Mouse (Mus musculus): ENCODE results near the gene Gpbp1.

Gpbp1 gene

GRCm38 (mm10) chr13:111489802-111490723 lies at the start of gene Gpbp1:
TSS of gene Gpbp1 (minus strand) at chr13:111490111.
- peak; percentile 100 for DNase-seq (ENCODE audit: low spot score)

GRCm38 (mm10) chr13:111537718-111538117 lies 47.8 kb upstream of the Gpbp1 start:
- no peak for DNase-seq (ENCODE audit: low spot score)

GRCm38 (mm10) chr13:111536207-111536887 lies 46.4 kb upstream of the Gpbp1 start:
- DNase-seq (ENCODE audit: low spot score): no peak

- no peak for DNase-seq (ENCODE audit: low spot score)
These were observed 44.2 kb upstream of the Gpbp1 start for GRCm38 (mm10) chr13:111534131-111534530.

GRCm38 (mm10) chr13:111532178-111532948 lies 42.5 kb upstream of the Gpbp1 start:
- no peak for DNase-seq (ENCODE audit: low spot score)

- DNase-seq (ENCODE audit: low spot score): no peak
These were observed 41.8 kb upstream of the Gpbp1 start for GRCm38 (mm10) chr13:111531701-111532100.

- DNase-seq (ENCODE audit: low spot score): no peak
These were observed 34.4 kb upstream of the Gpbp1 start for GRCm38 (mm10) chr13:111524277-111524676.

- no peak for DNase-seq (ENCODE audit: low spot score)
These were observed 32.4 kb upstream of the Gpbp1 start for GRCm38 (mm10) chr13:111522336-111522735.

- no peak for DNase-seq (ENCODE audit: low spot score)
These were observed 30.5 kb upstream of the Gpbp1 start for GRCm38 (mm10) chr13:111520456-111520855.

GRCm38 (mm10) chr13:111518332-111518731 lies 28.4 kb upstream of the Gpbp1 start:
- DNase-seq (ENCODE audit: low spot score): no peak

GRCm38 (mm10) chr13:111516385-111517150 lies 26.7 kb upstream of the Gpbp1 start:
- no peak for DNase-seq (ENCODE audit: low spot score)

GRCm38 (mm10) chr13:111509385-111509784 lies 19.5 kb upstream of the Gpbp1 start:
- DNase-seq (ENCODE audit: low spot score): no peak

- no peak for DNase-seq (ENCODE audit: low spot score)
These were observed 18.7 kb upstream of the Gpbp1 start for GRCm38 (mm10) chr13:111508645-111509044.

- DNase-seq (ENCODE audit: low spot score): no peak
These were observed 4.6 kb upstream of the Gpbp1 start for GRCm38 (mm10) chr13:111494330-111495029.

GRCm38 (mm10) chr13:111491046-111491756 lies 1.3 kb upstream of the Gpbp1 start:
- peak; percentile 44 for DNase-seq (ENCODE audit: low spot score)

- no peak for DNase-seq (ENCODE audit: low spot score)
These were observed 459 bp downstream of the Gpbp1 start for GRCm38 (mm10) chr13:111489502-111489801.

GRCm38 (mm10) chr13:111488651-111489501 lies 1.0 kb downstream of the Gpbp1 start:
- DNase-seq (ENCODE audit: low spot score): peak; percentile 41

- DNase-seq (ENCODE audit: low spot score): no peak
These were observed 12.2 kb downstream of the Gpbp1 start for GRCm38 (mm10) chr13:111477695-111478094.

- no peak for DNase-seq (ENCODE audit: low spot score)
These were observed 19.2 kb downstream of the Gpbp1 start for GRCm38 (mm10) chr13:111470562-111471237.

Data from c-Kit-positive CD71-positive TER-119-positive erythroid progenitor cells, embryonic 14.5 days (primary cell).